8 mouse cellular contexts compared by ENCODE assay signal in the genomic region with DNA sequence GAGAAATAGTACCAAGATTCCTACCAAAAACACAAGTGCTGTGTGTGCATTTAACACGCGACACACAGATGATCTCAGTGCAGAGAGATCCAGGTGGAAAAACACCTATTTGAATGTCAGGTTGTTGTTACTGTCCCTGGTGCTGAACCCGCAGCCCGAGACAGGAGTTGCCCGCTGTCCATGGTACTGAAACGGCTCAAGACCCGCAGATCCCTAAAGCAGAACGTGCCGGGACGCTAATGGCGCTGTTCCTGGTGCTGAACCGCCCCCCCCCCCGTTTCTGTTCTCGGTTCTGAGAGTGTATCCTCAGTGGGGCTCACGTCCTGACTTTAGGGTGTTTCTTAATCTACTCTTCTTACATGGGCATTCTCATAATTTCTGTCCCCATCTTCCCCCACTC.
A peak's percentile ranks its signal among the peaks of the same experiment; 100 is the strongest.
DNase-seq lines count a peak whose midpoint lies in the region; ATAC-seq and TF ChIP-seq lines count a peak whose summit lies in the region.

No protein-coding gene starts in this region.

- no peak for ATAC-seq in hindbrain, embryonic 16.5 days
- no peak for ATAC-seq in G1E (ENCODE audit: extremely low read depth, insufficient number of reproducible peaks, low FRiP score, poor library complexity, severe bottlenecking)

- H3K27ac ChIP-seq in hindbrain, embryonic 10.5 days: no peak overlapping the region
- no peak overlapping the region for H3K27ac ChIP-seq in hindbrain, embryonic 16.5 days (ENCODE audit: low read depth, low read length)

- no peak overlapping the region for H3K4me2 ChIP-seq in hindbrain, embryonic 16.5 days (ENCODE audit: low read length)

- peak; percentile 82 for DNase-seq in hindbrain, embryonic 10.5 days (ENCODE audit: low spot score)
- DNase-seq in G1E (ENCODE audit: low spot score): peak; percentile 11
- DNase-seq in embryo, embryonic 11 days: peak; percentile 93
- peak; percentile 89 for DNase-seq in induced T-regulatory cell, adult 2 months (ENCODE audit: low read depth)
- DNase-seq in lung, postnatal 4 days: peak; percentile 71 to 86
- peak; percentile 76 for DNase-seq in thymus, postnatal 25 days
- no peak for DNase-seq in layer of hippocampus, postnatal 36 days

- no peaks in the 10 kb centered on the region for H3K27me3 ChIP-seq in hindbrain, embryonic 10.5 days (ENCODE audit: insufficient read depth, poor library complexity, severe bottlenecking)
- H3K27me3 ChIP-seq in hindbrain, embryonic 16.5 days (replicated peaks; ENCODE audit: control insufficient read depth, insufficient read depth, low read length): no peaks in the 10 kb centered on the region
- no peaks in the 10 kb centered on the region for H3K27me3 ChIP-seq in G1E (ENCODE audit: insufficient read depth, low read length)

- 7% methylated on average over 15 of the region's 15 CpGs for WGBS in hindbrain, embryonic 10.5 days
- 11% methylated on average over 14 of the region's 15 CpGs for WGBS in hindbrain, embryonic 16.5 days

- no peak for TF ChIP-seq CTCF in G1E (IDR thresholded peaks at IDR 0.05; ENCODE audit: low read depth, low read length)

- no peaks in the 10 kb centered on the region for H3K9me3 ChIP-seq in hindbrain, embryonic 10.5 days
- H3K9me3 ChIP-seq in hindbrain, embryonic 16.5 days (ENCODE audit: control insufficient read depth, low read length): no peaks in the 10 kb centered on the region
- peaks cover 88% of the 10 kb centered on the region for H3K9me3 ChIP-seq in G1E (replicated peaks)

- H3K36me3 ChIP-seq in hindbrain, embryonic 10.5 days: no peaks in the 10 kb centered on the region
- H3K36me3 ChIP-seq in hindbrain, embryonic 16.5 days (ENCODE audit: control insufficient read depth, insufficient read depth, low read length): no peaks in the 10 kb centered on the region
- no peaks in the 10 kb centered on the region for H3K36me3 ChIP-seq in G1E (replicated peaks)

- H3K4me1 ChIP-seq in hindbrain, embryonic 10.5 days (replicated peaks): 0 out of 2 replicates have a peak, but pooled peaks cover 5% of the 10 kb centered on the region
- peaks cover 8% of the 10 kb centered on the region for H3K4me1 ChIP-seq in hindbrain, embryonic 16.5 days (ENCODE audit: control insufficient read depth, insufficient read depth, low read depth, low read length)
- H3K4me1 ChIP-seq in G1E (ENCODE audit: insufficient read depth, low read depth, low read length): no peaks in the 10 kb centered on the region

- H3K9ac ChIP-seq in hindbrain, embryonic 16.5 days (ENCODE audit: low read depth, low read length): no peak overlapping the region

- H3K4me3 ChIP-seq in hindbrain, embryonic 10.5 days: no peak overlapping the region
- H3K4me3 ChIP-seq in hindbrain, embryonic 16.5 days (ENCODE audit: low read length): no peak overlapping the region
- H3K4me3 ChIP-seq in G1E (ENCODE audit: low read depth, low read length): no peak overlapping the region

Comparison
In these comparisons a context has a peak if more than half of its experiments do, and no peak if none do; other contexts are left out.
1. DNase-seq: peak in hindbrain, embryonic 10.5 days (single experiment), G1E (single experiment), embryo, embryonic 11 days (single experiment), induced T-regulatory cell, adult 2 months (single experiment), lung, postnatal 4 days (2 of 2) and thymus, postnatal 25 days (single experiment); none in layer of hippocampus, postnatal 36 days (0 of 2).